ENCODE assay signal across 19 mouse cellular contexts in the genomic region with DNA sequence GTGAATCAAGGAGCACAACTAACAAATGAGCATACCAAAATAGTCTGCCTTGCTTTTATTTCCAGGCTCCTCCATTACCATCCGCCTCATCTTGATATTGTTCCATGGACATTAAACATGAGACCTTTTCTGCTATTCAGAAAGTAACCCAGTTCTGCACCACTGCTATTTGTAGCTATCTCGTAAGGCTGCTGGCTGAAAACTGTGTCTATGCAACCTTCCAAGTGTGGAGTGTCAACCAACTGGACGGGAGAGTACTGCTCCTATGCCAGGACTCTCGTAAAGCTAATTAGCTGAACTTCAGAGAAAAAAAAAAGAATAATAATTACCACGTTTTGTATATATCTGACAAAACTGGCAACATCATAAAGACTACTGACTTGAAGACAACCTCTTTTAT.
A peak's percentile ranks its signal among the peaks of the same experiment; 100 is the strongest.
DNase-seq lines count a peak whose midpoint lies in the region; ATAC-seq lines count a peak whose summit lies in the region.
"Had no signal": no experiment of that assay in that cellular context is flagged by ENCODE, and none has a peak within 500 bp of the region (broad histone marks: within the 10 kb centered on the region; RNA-seq: fewer than 3 reads in every experiment).

No protein-coding gene starts in this region.

- H3K4me1 ChIP-seq in heart, embryonic 12.5 days (replicated peaks) = no peaks in the 10 kb centered on the region
- H3K4me1 ChIP-seq: embryonic facial prominence, embryonic 10.5 days; forebrain, embryonic 13.5 days; heart, embryonic 15.5 days; hindbrain, embryonic 13.5 days; kidney, embryonic 15.5 days had no signal

- H3K9me3 ChIP-seq in heart, embryonic 12.5 days (replicated peaks) = no peaks in the 10 kb centered on the region
- H3K9me3 ChIP-seq: embryonic facial prominence, embryonic 10.5 days; forebrain, embryonic 13.5 days; heart, embryonic 15.5 days; hindbrain, embryonic 13.5 days; kidney, embryonic 15.5 days had no signal

- intact Hi-C loops in gastrocnemius, postnatal 14 days (cut with DNase I; ENCODE audit: low total_unique reads) = no loop called here
- intact Hi-C loops in gastrocnemius, postnatal 36 days (cut with DNase I) = loop anchor here (10.0 kb wide), 1 partner anchor 166 kb away; no protein-coding TSS in a partner anchor

- DNase-seq in gastrocnemius, postnatal 14 days = peak; percentile 12
- no peak for DNase-seq in gastrocnemius, postnatal 36 days
- peak; percentile 11 for DNase-seq in heart, adult 8-10 months (ENCODE audit: low spot score)
- DNase-seq in gastrocnemius, postnatal 25 days = peak; percentile 14
- DNase-seq in skeletal muscle tissue, adult 2 months (ENCODE audit: low read depth, low spot score) = peak; percentile 32
- DNase-seq in frontal cortex, postnatal 10 days (ENCODE audit: low spot score in 2 of 2) = no peak
- DNase-seq: adrenal gland, adult 8-10 months; adrenal gland, postnatal 36 days; cerebellum, postnatal 10 days; forebrain, postnatal 0 days; kidney, adult 2 months; kidney, postnatal 14 days had no signal

- no peaks in the 10 kb centered on the region; the same call in 1 of the 2 replicates for H3K36me3 ChIP-seq in heart, embryonic 12.5 days

- no peak overlapping the region for H3K4me2 ChIP-seq in heart, embryonic 12.5 days
- H3K4me2 ChIP-seq: forebrain, embryonic 13.5 days; heart, embryonic 15.5 days; hindbrain, embryonic 13.5 days; kidney, embryonic 15.5 days had no signal

- H3K4me3 ChIP-seq in heart, embryonic 12.5 days = no peak overlapping the region
- H3K4me3 ChIP-seq: embryonic facial prominence, embryonic 10.5 days; forebrain, embryonic 13.5 days; heart, embryonic 15.5 days; hindbrain, embryonic 13.5 days; kidney, embryonic 15.5 days had no signal

- no peak overlapping the region for H3K9ac ChIP-seq in heart, embryonic 12.5 days
- H3K9ac ChIP-seq: forebrain, embryonic 13.5 days; forebrain, postnatal 0 days; heart, embryonic 15.5 days; hindbrain, embryonic 13.5 days; kidney, embryonic 15.5 days had no signal

- H3K27me3 ChIP-seq in heart, embryonic 12.5 days (replicated peaks) = no peaks in the 10 kb centered on the region
- H3K27me3 ChIP-seq: forebrain, embryonic 13.5 days; heart, embryonic 15.5 days; hindbrain, embryonic 13.5 days; kidney, embryonic 15.5 days had no signal

- no peak overlapping the region for H3K27ac ChIP-seq in heart, embryonic 12.5 days (ENCODE audit: poor library complexity, severe bottlenecking)
- H3K27ac ChIP-seq: embryonic facial prominence, embryonic 10.5 days; forebrain, embryonic 13.5 days; heart, embryonic 15.5 days; hindbrain, embryonic 13.5 days; hindbrain, postnatal 0 days; kidney, embryonic 15.5 days had no signal

- WGBS in heart, embryonic 12.5 days = 82% methylated on average over 5 of the region's 5 CpGs

- no peak for ATAC-seq in heart, embryonic 12.5 days (ENCODE audit: insufficient number of reproducible peaks, low FRiP score)
- ATAC-seq: forebrain, embryonic 13.5 days; forebrain, postnatal 0 days; hindbrain, postnatal 0 days had no signal

Comparison
In these comparisons a context has a peak if more than half of its experiments do, and no peak if none do; other contexts are left out.
1. DNase-seq: peak in gastrocnemius, postnatal 14 days (single experiment), heart, adult 8-10 months (single experiment), gastrocnemius, postnatal 25 days (single experiment) and skeletal muscle tissue, adult 2 months (single experiment); none in gastrocnemius, postnatal 36 days (0 of 2) and frontal cortex, postnatal 10 days (0 of 2).